Mouse (Mus musculus): ENCODE data around the gene Noxo1.
"Not testable (repeated sequence)": the region's sequence is repeated elsewhere in the genome, so short reads cannot be mapped to it uniquely, and the experiment has no call there.

Noxo1 gene

GRCm38 (mm10) chr17:24719494-24720222 lies 23.6 kb downstream of the Noxo1 start:
- peak; percentile 90 for DNase-seq (ENCODE audit: extremely low spot score, low read depth, low spot score)

- DNase-seq (ENCODE audit: extremely low spot score, low read depth, low spot score): not testable (repeated sequence)
Observed at GRCm38 (mm10) chr17:24720616-24721015, 24.6 kb downstream of the Noxo1 start.

DNA sequence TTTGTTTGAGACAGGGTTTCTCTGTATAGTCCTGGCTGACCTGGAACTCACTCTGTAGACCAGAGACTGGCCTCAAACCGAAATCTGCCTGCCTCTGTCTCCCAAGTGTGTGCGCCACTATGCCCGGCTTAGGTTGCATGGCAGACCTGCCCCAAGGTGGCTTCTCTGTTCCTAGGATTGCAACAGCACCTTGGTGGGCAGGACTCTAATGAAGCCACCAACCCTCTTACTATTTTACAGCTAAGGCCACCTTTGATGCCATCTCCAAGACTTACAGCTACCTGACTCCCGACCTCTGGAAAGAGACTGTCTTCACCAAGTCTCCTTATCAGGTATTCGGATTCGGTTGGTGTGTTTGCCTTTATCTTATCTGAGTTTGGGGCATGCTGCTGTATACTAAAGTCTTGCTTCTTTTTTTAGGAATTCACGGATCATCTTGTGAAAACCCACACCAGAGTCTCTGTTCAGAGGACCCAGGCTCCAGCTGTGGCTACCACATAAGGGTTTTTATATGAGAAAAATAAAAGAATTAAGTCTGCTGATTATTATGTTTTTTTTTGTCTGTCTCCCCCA lies 25.4 kb downstream of the Noxo1 start:
- not testable (repeated sequence) for DNase-seq (ENCODE audit: extremely low spot score, low read depth, low spot score)

DNA sequence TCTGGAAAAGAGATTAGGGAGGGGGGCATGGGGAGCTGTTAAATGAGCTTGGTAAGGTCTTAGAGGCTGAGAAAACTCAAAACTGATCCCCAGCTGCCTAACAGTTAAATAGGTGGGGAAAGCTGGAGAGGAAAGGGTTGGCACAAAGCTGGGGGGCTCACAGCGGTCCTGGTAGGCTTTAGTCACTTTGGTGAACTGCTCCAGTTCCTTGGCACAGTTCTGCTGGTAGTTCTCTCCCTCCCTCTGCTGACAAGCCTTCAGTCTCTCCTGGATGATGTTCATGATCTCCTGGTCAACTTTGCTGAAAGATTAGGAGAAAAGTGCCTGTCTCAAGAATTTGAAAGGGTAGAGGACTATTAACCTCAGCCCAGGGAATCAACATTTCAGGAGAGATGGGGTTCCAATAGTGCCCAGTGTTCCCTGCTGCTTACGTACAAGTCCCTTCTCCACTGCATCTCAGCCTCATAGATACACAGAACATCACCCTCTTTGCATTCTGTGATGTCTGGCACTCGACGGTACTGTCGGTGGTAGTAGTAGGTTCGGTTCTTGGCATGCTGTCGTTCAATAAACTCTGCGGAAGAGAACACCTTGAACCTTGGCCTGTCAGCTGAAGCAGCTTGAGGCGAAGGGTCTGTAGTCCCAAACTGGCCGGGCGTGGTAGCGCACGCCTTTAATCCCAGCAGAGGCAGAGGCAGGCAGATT lies 26.3 kb downstream of the Noxo1 start:
- DNase-seq (ENCODE audit: extremely low spot score, low read depth, low spot score): no peak

DNA sequence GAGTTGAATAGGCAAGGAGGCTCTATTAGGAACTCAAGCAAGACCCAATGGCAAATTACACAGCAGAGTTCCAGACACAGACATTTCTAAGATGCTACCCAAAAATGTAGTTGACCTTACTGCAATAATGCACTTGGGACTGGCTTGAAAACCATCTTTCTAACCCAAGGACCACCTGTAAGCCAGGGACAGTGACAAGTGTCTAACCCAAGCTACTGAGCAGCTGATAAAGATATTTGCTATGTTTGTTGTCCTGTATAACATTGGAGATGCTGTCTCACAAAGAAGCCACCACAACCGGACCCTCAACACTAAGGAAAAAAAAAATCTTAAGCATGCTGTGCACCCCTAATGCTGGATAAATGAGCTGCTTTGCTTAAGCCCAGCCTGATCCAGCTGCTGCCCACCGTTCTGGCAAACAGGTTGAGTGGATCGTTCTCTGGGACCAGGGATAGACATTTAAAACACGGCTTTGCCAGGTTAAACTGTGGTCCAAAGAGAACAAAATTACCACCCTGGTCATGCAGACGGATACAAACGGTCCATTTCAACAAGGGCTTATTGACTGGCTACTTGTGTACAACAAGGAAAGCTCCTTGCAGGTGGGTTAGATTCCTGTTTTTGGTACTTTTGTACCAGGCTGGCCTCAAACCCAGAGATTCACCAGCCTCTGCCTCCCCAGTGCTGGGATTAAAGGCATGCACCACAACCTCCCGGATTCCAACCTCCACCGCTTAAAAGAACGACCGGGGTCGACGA lies 27.3 kb downstream of the Noxo1 start:
- DNase-seq (ENCODE audit: extremely low spot score, low read depth, low spot score): no peak

DNA sequence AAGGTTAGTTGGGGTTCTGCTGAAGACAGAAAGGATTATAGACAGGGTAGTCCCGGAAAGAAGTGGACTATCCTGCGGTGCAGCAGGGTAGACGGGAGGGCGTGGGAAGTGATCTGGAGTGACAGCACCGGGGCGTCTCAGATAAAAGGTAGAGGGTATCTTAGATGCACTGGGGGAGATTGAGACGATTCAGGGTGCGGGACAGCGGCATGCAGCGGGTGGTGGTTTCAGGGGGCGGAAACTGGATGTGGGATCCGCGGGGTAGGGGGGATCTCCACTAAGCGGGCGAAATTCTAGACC lies 27.8 kb downstream of the Noxo1 start:
- no peak for DNase-seq (ENCODE audit: extremely low spot score, low read depth, low spot score)

DNA sequence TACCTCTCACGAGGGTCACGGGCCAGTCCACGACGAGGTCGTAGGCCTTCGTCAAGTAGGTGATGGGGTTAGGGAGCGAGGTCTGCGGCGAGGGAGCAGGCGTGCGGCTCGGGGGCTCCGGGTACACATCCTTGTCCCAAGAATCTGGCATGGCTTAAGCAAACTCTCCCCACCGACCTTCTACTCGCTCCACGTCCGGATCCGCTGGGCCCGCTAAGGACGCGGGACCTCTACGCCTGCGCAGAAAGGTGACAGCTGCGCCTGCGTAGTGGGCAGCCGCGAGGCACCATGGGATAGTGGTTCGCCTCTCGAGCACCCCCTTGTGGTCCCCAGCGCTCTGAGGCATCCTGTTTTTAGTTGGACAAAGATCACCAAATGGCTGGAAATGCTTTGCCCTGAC lies 28.1 kb downstream of the Noxo1 start, which contains the start of gene Ndufb10:
Gene Ndufb10 (minus strand): TSS at position 295 of the 400 bp plus-strand sequence.
- peak; percentile 90 for DNase-seq (ENCODE audit: extremely low spot score, low read depth, low spot score)

DNA sequence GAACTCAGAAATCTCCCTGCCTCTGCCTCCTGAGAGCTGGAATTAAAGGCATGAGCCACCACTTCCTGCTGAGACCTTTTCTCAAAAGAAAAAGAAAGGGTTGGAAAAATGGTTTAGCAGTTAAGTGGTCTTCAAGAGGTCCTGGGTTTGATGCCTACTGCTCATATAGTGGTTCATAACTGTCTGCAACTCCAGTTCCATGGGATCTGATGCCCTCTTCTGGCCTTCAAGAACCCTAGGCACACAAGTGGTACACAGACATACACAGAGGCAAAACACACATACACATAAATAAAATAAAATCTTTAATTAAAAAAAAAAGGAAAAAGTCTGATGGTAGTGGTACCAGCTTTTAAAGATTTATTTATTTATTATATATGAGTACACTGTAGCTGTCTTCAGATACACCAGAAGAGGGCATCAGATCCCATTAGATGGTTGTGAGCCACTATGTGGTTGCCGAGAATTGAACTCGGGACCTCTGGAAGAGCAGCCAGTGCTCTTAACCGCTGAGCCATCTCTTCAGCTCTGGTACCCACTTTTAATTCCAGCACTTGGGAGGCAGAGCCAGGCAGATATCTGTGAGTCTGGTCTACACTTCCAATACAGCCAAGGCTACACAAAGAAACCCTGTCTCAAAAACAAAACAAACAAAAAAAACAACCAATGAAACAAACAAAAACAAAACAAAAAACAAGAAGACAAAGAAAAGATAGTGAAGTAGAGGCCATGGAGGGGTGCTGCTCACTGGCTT lies 29.8 kb downstream of the Noxo1 start:
- no peak for DNase-seq (ENCODE audit: extremely low spot score, low read depth, low spot score)

GRCm38 (mm10) chr17:24727618-24728017 lies 31.6 kb downstream of the Noxo1 start, which contains the start of gene Rpl3l:
Gene Rpl3l, plus strand, starts transcription at chr17:24727820.
- no peak for DNase-seq (ENCODE audit: extremely low spot score, low read depth, low spot score)

DNA sequence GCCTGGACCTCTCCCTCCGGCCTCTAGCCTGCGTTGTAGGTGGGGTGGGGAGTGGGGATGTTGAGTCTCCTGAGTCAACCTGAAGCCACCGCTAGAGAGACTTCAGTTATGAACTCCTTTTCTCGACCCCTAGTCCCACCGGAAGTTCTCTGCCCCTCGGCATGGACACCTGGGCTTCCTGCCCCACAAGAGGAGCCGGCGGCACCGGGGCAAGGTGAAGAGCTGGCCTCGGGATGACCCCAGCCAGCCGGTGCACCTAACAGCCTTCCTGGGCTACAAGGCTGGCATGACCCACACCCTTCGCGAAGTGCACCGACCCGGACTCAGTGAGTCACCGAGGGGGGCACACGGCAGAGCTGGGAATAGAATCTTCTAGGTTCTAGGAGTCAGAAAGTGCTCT lies 32.1 kb downstream of the Noxo1 start:
- no peak for DNase-seq (ENCODE audit: extremely low spot score, low read depth, low spot score)

DNA sequence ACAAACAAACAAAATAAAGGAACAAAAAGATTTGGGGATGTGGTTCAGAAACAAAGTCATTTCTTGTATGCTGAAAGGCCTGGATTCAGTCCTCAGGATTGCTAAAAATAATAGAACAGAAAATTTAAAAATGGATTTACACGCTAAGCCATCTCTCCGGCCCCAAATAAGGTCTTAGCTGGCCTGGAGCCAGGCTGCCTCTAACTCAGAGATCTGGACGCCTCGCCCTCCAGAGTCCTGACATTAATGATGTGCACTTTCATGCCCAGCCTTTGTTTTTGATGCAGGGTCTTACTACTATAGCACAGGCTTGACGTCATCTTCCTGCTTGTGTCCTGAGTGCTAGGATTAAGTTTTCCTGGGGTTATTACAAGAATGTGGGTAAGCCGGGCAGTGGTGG lies 33.0 kb downstream of the Noxo1 start:
- DNase-seq (ENCODE audit: extremely low spot score, low read depth, low spot score): no peak

DNA sequence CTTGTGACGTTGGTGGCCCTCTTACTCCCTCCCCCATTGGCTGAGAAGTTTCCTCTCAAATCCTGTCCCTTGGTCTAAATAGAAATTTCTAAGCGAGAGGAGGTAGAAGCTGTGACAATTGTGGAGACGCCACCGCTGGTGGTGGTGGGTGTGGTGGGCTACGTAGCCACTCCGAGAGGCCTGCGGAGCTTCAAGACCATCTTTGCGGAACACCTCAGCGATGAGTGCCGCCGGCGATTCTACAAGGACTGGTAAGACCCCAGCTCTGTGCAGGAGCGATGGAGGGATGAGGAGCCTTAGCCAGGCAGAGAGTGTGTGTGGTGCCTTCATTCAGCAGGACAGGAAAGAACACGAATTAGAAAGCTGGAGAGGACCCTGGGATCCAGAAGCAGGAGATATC lies 34.8 kb downstream of the Noxo1 start:
- no peak for DNase-seq (ENCODE audit: extremely low spot score, low read depth, low spot score)

- no peak for DNase-seq (ENCODE audit: extremely low spot score, low read depth, low spot score)
Observed at GRCm38 (mm10) chr17:24732233-24732935, 36.4 kb downstream of the Noxo1 start.

DNA sequence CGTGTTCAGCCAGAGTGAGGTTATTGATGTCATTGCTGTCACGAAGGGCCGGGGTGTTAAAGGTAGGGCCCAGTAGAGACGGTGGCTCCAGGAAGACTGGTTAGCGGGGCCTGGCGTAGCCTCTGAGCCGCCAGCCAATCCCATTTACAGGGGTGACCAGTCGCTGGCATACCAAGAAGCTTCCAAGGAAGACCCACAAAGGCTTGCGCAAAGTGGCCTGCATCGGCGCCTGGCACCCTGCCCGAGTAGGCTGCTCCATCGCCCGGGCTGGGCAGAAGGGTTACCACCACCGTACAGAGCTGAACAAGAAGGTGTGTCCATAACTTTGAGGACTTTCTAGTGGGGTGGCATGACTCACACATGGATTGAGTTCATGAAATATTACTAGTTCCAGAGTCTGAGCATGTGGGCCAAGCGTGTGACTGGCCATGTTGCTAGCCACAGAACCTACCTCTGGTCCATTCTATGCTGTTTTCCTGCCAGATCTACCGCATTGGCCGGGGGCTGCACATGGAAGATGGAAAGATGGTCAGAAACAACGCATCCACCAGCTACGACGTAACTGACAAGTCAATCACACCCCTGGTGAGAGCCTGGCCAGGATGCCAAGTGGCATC lies 37.5 kb downstream of the Noxo1 start:
- no peak for DNase-seq (ENCODE audit: extremely low spot score, low read depth, low spot score)

DNA sequence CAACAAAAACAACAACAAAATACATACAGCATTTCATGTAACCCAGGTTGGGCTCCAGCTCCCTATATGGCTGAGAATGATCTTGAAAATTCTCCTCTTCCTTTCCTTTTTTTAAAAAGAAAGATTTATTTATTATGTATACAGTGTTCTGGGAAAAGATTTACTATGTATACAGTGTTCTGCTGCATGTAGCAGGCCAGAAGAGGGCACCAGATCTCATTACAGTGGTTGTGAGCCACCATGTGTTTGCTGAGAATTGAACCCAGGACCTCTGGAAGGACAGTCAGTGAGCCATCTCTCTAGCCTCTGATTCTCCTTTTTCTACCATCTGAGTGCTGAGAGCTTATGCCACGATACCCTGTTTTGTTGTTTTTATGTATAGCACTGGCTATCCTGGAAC lies 38.5 kb downstream of the Noxo1 start:
- DNase-seq (ENCODE audit: extremely low spot score, low read depth, low spot score): no peak

GRCm38 (mm10) chr17:24735446-24735845 lies 39.4 kb downstream of the Noxo1 start:
- DNase-seq (ENCODE audit: extremely low spot score, low read depth, low spot score): no peak

- DNase-seq (ENCODE audit: extremely low spot score, low read depth, low spot score): peak; percentile 74
Observed at GRCm38 (mm10) chr17:24736330-24737051, 40.5 kb downstream of the Noxo1 start, which contains the start of gene Msrb1. Gene Msrb1, plus strand, starts transcription at chr17:24736642.

- no peak for DNase-seq (ENCODE audit: extremely low spot score, low read depth, low spot score)
Observed at GRCm38 (mm10) chr17:24737135-24737810, 41.2 kb downstream of the Noxo1 start.

All from hindlimb bud, embryonic 11.5 days (tissue).